Mouse (Mus musculus) cerebellum, adult (tissue): ENCODE results near the gene Mrpl53.
A peak's percentile ranks its signal among the peaks of the same experiment; 100 is the strongest.

Experiments used
- ATAC-seq: cut with Nextera tagmentation; 2 replicates; pipeline ENCODE4 v1.9.2; 2017; ENCODE audit warnings: mild to moderate bottlenecking, moderate library complexity, mixed read lengths; ENCODE audit not compliant: insufficient number of reproducible peaks, low FRiP score, low TSS enrichment

Gene Mrpl53

DNA sequence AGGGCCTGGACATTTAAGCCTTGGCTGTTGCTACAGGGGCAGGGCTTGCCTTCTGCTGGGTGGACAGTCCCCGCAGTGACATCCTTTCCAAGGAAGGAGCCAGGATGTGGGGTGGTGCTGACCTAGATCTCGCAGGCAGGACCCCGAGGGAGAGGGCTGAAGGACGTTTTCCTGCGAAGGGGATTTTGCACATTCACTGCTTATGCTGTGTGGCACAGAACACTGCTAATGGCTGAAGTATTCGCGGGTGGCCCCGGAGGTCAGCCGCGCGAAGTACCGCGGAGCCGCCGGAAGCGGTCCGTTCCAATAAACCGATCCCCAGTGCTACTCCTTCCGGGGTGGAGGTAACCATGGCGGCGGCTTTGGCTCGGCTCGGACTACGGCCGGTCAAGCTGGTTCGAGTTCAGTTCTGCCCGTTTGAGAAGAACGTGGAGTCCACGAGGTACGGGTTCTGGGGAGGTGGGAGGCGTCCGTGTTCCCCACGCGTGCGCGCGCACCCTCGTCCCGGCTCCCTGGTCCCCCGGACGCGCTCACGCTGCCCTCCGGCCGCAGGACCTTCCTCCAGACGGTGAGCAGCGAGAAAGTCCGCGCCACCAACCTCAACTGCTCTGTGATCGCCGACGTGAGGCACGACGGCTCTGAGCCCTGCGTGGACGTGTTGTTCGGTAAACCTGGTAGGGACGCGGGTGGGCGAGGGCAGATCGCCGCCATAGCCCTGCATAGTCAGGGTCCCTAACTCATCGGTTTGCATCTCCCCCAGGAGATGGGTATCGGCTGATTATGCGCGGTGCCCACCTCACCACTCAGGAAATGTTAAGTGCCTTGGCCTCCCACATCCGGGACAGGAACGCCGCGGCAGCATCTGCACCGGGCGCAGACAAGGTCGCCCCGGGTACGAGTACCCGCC is at the start of gene Mrpl53:
Gene Mrpl53 (plus strand): TSS at position 279 of the 907 bp plus-strand sequence.
- ATAC-seq = peak; percentile 87

GRCm38 (mm10) chr6:83065995-83066394 is 42.8 kb upstream of the Mrpl53 start:
- ATAC-seq = no peak

DNA sequence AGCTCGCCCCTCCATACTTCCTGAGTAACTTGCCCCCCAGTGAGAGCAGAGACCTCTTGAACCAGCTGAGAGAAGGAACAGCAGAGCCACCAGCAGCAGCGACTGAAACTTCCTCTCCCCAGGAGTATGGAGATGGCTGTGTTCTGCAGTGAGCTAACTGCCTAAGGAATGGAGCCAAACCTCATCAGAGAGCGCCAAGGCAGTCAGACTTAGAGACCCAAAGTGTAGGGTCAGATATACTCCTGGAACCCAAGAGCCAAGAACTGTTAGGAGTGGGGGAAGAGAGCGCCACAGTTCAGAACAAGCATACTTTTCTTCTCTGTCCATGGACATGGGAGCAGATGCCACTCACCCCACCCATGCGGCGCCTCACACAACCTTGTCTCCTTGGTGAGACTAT is 42.4 kb upstream of the Mrpl53 start:
- ATAC-seq = no peak

- ATAC-seq = no peak
Measured at GRCm38 (mm10) chr6:83068221-83068620, 40.6 kb upstream of the Mrpl53 start.

DNA sequence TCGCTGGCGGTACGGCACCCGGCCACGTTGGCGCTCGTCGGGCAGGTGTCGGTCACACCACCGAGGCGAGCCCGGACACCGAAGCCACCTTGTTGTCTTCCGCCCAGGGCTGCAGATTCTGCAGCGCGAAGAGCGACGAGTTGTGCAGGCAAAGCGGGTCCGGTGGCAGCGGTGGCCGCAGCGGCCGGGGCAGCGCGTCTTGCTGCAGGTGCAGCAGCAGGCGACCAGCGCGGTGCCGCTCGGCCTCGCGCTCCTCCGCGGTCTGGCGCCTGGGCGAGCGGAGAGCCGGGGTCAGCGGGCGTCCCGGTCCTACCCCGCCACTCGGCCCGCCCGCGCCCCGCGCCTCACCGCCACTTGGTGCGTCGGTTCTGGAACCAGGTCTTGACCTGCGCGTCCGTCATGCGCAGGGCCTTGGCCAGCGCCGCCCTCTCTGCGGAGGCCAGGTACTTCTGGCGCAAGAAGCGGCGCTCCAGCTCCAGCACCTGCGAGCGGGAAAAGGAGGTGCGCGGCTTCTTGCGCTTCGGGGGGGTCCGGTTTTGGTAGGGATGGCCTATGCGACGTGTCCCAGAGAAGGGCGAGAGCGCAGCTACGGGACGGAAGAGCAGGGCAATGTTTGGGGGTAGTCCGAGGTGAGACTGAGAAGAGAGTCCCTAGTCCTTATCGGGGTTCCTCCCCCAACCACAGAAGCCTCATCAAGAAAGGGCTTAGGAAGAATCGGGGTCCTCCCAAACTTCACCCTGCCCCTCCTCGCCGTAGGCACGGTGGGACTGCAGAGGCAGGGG is 39.9 kb upstream of the Mrpl53 start:
- no peak for ATAC-seq

DNA sequence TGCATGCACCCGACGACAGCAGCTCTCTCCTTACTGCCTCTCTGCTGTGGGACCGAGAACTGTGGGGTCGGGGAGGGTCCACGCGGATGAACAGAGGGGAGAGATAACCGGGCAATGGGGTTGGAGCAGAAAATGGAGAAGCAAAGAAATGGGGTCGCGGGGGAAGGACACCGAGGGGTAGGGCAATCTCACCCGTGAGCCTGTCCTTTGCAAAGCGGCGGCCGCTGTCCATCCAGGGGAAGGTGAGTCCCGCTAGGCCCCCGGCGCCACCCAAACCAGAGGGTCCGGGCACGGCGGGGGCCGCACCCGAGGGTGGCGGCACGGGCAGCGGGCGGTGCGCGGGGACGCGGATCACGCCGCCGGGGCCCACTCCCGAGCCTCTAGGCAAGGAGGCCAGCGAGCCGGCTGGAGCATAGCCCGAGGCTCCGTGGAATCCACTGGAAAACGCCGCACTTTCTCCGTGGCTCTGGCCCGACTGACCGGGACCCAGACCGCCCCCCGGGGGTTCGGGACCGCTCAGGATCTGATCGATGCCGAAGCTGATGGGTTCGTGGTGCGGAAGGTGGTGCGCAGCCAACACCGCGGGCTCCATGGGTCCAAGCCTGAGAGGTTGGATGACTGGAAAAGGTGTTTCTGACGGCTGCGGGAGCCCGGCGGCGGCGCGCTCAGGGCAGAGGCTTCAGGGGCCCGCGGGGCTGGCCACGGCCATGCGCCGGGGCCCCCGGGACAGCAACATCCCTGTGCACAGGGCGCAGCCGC is 39.2 kb upstream of the Mrpl53 start:
- no peak for ATAC-seq

- ATAC-seq = no peak
Measured at GRCm38 (mm10) chr6:83070247-83070310, 38.8 kb upstream of the Mrpl53 start, which contains the start of gene Tlx2. Gene Tlx2 (minus strand): TSS chr6:83070293.

DNA sequence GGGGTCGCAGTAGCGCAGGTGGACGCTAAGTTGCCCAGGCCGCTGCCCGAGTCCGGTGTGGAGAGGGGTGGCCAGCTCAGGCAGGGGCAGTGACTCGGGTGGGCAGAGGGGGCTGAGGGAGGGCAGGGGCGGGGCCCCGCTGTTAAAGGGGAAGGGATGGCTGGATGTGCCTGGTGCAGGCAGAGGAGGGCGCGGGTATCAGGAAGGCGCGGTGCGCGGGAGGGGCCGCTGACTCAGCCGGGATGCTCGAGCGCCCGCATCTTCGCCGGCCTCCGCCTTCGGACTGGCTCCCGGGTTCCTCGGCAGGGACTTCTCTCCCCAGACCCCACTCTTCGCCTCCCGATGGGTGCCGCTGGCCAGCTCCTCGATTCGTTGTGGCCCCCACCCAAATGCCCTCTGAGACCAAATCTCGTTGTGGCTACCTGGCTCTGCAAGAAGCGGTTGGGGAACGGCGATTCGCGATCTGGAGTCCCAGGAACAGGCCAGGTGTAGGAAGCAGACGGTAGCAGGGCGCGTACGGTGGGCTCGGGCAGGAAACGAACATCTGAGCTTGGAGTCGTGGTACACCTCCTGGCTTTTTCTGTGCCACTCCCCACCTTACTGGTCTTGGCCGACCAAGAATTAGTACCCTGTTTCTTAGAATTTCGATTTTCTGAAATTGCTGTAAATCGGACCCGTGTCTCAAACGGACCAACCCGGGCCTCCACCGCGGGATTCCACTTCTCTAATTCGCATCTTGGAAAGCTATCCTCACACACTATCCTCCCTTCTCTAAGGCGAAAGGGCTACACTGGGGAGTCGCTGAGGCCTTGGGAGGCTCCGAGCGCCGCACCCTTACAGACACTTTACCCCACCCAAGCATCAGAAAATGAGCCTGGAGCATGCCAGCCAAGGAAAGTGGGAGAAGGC is 38.3 kb upstream of the Mrpl53 start:
- no peak for ATAC-seq

- no peak for ATAC-seq
Measured at GRCm38 (mm10) chr6:83071220-83071619, 37.6 kb upstream of the Mrpl53 start.

DNA sequence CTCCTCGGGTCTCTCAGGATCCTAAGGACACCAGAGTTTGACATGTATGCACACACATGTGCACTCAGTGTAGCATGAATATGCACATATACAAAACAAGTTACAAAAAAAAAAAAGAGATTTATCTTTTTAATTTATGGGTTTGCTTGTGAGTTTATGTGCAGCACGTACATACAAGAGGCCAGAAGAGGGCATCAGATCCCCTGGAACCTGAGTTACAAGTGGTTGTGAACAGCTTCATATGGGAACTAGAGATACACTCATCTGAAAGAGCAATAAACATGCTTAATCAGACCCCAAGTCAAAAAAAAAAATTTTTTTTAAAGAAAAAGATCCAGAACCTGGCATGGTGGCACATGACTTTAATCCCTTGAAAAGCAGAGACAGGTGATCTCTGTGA is 33.9 kb upstream of the Mrpl53 start:
- no peak for ATAC-seq

- ATAC-seq = peak; percentile 87
Measured at GRCm38 (mm10) chr6:83077630-83078323, 31.1 kb upstream of the Mrpl53 start, which contains the start of gene Pcgf1. Gene Pcgf1 (plus strand): TSS chr6:83077869.

GRCm38 (mm10) chr6:83078324-83078858 is 30.4 kb upstream of the Mrpl53 start:
- peak; percentile 72 for ATAC-seq

DNA sequence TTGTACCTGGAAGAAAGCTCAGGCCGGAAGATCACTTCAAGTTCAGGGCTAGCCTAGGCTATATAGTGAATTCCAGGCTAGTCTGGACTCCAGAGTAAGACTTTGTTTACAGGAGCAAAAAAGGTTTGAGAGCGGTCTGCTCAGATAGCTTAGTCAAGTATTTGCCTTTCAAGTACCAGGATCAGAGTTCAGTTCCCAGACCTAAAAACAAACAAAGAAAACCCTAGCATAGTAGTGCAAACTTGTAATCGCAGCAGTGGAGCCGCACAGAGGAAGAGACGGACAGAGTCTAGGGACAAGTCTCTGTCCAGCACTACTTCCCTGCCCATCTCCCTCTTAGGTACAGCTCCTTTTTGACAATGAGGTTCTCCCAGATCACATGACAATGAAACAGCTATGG is 28.6 kb upstream of the Mrpl53 start:
- no peak for ATAC-seq

DNA sequence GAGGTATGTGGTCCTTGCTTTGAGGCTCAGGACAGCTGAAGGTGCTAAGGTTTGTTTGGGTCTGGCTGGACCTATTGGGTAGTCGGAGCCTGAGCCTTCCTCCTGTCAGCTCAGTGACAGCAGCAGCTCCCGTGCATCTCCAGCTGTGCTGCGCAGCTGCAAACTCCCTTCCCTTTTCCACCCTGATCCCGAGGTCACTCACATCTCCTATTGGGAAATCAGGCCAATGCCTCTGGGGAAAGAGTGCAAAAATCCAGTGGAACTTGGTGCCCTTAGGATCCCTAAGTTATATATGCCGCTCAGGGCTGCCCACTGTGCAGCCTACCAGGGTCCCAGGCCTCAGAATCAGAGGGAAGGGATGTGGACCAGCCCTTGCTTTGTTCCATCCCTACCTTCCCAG is 25.3 kb upstream of the Mrpl53 start:
- ATAC-seq = no peak

GRCm38 (mm10) chr6:83084477-83084876 is 24.4 kb upstream of the Mrpl53 start:
- no peak for ATAC-seq

DNA sequence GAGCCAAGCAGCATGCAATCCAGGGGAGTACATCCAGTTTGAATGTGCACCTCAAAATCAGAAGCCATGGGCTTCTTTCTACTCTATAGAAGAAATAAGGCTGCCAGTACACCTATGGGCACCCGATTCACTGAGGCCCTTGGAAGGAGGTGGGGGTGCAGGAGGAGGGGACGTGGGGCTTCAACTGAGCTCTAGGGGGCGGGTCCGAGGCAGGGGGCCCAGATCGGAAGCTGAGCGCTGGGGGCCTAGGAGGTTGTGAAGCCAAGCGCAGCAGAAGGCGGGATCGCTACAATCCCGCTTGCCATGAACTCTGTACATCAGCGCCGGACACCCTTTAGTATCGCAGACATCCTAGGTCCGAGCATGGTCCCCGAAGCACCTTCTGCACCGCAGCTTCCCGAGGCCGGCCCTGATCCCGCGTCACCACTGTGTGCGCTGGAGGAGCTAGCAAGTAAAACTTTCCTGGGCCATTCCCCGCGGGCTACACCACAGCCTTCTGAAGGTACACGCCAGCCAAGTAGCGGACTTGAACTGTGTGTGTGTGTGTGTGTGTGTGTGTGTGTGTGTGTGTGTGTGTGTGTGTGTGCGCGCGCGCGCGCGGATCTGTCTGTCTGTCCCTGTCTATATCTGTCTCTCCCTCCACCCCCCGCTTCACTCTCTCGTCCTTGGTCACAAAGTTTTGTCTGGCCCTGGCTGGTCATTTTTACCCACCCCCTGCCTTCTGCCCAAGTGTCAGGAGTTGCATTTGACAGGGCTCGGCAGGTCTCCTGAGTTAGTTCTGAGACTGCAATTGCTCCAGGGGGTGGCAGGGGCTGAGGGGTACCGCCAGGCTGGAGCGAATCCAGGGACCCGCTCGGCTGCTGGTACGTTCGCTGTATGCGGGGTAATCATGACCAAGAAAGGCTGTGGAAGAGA is 22.5 kb upstream of the Mrpl53 start, which contains the start of gene Lbx2:
Gene Lbx2 (plus strand): TSS at position 247 of the 915 bp plus-strand sequence.
- no peak for ATAC-seq

DNA sequence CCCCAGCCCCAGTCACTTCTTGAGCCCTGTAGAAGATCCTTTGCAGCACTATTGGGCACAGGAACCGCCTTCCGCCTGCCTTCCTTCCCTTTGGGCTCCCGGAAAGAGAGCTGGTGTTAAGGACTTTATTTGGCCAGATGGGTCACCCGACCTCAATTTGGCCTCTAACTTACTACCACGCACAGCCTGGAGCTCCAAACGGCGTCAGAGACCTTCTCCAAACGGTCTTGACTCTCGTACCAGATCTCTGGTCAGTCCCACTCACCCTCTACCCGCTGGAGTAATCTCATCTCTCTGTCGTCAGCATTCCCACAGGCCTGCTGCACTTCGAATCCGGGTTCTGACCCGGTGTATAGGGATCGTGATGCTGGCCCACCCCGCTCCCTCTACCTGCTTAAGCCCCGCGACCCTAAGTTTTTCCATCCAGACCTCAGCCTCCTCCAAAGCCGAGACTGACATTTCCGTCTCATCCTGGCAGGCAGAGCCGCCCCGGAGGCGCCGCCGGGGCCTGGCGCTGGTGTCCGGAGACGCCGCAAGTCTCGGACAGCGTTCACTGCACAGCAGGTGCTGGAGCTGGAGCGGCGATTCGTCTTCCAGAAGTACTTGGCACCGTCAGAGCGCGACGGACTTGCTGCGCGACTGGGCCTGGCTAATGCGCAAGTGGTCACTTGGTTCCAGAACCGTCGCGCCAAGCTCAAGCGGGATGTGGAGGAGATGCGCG is 21.5 kb upstream of the Mrpl53 start:
- no peak for ATAC-seq

DNA sequence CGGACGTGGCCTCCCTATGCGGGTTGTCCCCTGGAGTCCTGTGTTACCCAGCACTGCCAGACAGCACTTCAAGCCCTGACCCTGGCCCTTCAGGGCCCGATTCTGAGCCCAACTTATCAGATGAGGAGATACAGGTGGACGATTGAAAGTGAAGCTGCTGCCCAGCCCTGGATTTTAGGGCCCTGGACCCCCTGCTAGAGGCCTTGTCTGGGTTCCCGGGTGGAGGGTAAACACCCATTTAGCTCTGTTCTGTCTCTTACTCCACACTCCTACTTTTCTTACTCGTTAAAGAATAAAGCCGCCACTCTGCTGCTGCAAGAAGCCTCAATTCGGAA is 20.9 kb upstream of the Mrpl53 start:
- ATAC-seq = no peak
